Mouse (Mus musculus) gastrocnemius, postnatal 4 days (tissue): ENCODE measurements at regions not wholly inside any gene's neighbourhood (a gene's known extent, or its start where the extent isn't known, plus 50 kb on each side); places are given as distances from the start of the nearest gene placed in this dataset.

Experiments used
- DNase-seq, 2 experiments: peaks; one replicate each; pipeline ENCODE4 v3.0.0; 2021 to 2022; ENCODE audit warnings: low spot score in 2 of 2, mixed read lengths in 2 of 2

DNA sequence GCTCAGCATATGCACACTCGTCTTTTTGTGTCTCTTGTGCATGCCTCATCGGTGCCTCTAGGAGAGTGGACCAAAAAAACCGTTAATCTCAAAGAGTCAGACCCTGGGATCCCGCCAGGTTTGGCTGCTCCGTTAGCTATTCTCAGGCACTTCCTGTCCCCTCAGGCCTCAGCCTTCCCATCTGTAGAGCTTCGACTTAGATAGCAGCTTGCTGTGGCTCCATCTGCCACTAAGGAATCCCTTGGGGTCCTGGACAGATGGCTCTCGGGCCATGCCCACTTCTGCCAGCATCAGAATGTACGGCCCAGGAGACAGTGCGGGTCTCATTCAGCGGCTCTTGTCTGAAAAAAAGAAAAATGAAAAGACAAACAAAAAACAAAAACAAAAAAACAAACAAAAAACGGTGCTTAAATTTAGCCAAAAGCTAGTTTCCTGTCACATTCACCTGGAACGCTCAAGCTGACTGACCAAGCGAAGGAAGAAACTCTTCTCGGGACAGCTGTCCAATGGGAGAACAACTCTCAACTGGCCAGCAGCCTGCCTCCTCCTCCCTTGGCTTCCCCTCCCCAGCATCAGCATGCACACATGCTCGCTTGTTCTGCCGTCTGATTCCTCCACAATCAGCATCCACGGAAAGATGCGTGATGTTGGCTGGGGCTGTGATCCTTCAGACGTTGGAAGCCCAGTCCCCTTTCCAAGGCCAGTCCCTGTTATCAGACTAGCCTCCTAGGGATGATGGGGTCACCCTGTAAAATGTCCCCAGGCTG lies 343.6 kb upstream of the Fam19a5 start:
- DNase-seq = peak in 1 of 2 experiments; percentile 26

DNA sequence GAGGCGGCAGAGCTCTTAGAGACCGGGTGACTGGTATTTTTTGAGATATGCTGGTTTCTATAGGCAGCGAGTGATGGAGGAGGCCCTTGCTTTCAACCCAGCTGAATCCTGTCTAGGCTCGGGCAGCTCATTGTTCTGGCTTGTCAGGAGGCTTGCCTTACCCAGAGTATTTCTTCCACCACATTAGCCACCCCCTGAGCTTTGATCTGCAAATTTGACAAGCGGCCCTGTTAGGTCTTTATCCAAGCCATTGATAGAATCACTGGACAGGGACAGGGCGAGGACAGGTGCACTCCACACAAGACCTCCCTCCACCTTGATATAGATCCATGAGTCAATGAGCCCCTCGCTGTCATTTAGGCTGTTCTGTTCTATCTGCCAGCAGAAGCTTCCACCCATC lies 343.0 kb upstream of the Fam19a5 start:
- DNase-seq = no peak

DNA sequence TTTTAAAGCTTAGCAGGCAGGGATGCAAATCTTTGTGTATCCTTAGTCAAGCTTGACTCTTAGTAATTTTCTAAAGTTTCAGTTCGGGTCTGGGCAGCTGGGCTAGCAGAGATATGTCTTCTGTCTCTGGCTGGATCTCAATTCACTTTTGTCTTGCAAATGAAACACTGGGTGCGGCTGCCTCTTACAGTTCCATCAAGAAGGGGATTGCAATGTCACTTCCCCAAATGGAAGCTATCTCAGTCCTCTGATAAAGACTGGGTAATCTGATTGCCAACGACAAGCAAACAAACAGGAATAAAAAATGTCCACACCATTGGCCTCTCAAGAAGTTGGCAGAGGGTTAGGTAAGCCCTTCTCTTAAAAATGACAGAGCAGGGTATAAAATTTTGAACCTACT lies 314.1 kb upstream of the Fam19a5 start:
- DNase-seq = no peak

DNA sequence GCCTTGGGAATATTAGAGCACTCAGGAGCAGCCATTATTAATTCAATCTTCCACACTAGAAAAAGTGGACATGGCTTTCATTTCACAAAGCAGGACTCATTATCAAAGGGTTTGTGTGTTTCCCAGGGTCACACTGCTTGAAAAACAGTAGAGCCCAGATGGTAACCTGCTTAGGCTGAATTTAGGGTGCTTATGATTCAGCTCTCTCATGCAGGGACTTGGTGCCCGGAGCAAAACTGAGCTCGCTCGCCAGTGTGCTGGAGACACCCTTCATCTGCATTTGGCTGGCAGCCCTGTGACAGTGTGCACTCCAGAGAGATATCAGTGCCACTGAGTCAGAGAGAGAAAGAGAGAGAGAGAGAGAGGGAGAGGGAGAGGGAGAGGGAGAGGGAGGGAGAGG lies 308.0 kb upstream of the Fam19a5 start:
- no peak for DNase-seq

DNA sequence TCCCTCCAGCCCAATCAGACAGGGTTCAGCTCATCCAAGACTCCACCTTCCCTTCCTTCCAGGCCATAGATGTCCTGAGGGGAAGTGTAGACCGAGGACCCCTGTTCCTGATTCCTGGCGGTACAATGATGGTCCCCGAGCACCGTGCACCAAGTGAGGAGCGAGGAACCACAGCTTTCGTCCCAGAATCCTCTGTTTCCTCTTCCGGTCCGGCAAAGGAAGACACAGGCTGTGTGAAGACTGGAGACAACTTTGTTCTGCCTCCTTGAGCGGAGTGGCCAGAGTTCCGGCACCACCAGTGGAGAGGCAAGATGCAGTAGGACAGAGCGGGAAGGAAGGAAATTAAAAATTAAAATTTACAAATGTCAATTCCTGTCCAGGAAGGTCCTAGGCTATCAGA lies 305.0 kb upstream of the Fam19a5 start:
- DNase-seq = no peak

DNA sequence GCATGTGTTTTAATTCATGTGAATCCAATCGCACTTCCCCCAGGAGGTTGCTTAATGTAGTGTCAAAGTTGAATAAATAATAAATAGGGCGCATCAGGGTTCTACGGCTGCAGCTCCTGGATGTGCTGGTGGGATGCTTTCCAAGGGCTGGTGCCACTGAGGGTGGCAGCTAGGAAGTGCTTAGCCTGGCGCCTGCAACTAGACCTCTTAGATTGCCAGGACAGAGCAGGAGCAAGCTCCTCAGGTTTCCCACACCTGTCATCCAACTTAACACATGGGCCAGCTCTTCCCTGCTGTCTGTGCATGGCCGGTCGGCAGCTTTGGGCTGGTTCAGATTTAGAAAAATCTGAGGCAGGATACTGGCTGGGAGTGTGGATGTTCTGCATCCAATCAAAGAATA lies 282.6 kb upstream of the Fam19a5 start:
- no peak for DNase-seq

DNA sequence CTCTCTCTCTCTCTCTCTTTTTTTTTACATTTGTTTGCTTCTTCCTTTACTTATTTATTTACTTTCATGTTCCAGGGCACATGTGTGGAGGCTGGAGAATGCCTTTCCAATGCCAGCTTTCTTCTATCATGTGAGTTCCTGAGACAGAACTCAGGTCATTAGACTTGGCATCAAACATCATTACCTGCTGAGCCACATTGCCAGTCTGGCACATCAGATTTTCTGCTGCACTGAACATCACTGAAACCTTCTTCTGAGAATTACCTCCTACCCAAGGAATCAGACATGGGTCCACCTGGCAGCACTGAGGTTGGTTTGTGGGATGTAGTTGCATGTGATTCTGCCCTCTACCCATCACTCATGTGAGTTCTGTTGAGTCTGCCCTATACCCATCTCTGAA lies 279.2 kb upstream of the Fam19a5 start:
- no peak for DNase-seq

DNA sequence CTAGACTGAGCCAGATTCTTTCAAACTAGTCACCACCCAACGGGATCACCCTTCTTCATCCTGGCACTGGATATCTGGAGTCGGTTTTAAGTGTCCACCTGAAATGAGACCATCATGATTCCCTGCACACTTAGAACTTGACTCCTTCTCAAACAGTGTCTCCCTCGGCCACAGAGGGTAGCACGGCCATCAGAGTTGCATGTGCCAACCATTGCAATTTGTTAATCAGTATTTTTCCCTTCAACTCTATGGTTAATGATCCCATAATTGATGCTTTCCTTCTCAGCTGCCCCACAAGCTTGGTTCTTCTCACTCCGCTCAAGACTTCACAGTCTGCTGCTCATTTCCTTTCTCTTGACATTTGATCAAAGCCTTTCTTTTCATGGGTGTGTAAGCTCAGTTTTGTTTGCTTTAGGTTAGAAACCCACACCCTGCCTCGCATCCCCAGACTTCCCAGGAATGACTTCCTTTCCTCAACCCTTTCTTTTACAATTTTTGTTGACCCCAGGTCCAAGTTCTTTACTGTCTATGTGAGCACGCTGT lies 253.0 kb upstream of the Fam19a5 start:
- DNase-seq = no peak

DNA sequence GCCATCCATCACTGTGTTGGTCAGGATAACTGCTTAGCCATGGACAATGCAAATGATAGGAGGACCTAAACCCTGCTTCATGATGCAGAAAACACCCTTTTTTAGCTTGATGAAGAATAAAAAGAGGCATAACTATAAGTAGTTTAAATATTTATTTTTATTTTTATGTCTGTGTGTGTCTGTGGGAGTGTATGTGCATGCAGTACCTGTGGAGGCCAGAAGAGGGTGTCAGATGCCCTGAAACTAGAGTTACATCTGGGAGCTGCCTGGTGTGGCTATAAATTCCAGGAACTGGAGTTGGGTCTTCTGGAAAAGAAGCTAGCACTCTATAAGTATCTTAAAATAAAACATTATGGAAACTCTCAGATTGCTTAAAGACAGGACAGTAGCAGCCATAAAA lies 224.2 kb upstream of the Fam19a5 start:
- no peak for DNase-seq

DNA sequence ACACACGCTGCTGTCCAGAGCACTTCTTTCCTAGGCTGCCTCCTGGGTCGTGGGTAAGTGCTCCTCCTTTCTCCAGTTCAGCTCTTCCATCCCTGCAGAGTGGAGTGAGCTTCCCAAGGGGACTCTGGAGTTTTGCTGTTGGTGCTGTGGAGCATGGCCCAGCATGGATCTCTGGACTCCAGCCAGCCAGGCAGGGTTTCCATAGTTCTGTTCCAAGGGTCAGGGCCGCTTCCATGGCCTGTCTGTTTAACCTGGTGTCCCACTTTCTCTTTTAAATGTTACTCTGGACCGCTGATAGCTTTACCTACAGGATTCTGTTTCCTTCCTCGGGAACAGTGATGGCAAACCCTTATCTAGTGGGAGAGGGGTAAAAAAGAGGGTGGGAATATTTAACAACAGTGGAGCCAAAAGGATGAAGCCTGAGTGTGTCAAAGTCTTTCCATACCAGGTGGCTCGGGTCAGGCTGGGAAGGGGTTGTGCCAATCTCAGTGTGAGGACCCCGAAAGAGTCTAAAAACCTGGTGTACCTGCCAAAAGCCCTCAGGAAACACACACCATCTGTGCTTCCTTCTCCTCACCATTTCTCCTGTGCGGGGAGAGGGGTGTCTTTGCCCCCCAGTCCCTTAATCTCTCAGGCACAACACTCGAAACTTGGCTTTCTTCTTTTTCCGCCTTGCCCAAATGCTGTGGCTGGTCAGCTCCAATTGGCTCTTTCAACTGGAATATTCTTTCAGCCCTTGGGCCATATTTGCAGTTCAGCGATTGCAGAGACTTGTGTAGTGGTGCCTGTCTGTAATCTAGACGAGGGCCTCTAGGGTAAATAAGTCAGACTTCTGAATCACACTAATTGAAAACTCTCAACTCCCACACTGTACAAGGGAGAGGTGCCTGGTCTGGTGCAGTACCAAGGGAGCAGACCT lies 222.8 kb upstream of the Fam19a5 start:
- DNase-seq = no peak

DNA sequence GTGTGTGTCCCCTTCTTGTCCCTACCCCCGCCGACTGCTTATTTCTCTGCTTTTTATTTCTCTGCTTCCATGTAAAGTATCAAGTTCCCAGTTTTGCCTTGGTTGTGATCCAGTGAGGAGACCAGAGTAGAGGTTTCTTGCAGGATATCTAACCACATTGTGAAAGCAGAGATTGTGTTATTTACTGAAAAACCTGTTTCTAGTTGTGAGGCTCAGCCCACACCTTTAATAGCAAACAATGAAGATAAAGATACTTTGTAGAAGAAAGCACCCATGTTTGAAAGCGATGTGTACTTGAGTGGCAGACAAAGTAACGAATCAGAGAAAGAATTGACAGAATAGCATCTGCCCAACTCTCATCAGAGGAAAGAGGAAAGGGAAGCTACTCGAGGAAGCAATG lies 218.7 kb upstream of the Fam19a5 start:
- no peak for DNase-seq

DNA sequence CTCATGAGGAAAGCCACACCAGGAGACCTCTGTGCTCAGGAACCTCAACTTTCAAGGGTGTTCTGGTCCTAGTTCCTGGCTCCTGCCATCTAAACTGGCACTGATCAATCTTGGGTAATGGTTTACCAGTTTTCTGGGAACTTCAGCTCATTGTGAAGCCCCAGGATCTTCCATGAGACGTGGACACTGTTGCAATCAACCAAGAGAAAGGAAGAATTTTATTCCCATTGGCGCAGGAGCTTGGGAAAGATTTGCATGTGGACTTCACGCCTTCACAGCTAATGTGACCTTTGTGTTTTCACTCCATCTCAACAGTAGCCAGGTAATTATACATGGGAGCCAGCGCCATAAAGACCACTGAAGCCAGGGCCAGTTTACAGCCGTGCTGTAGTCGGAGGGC lies 217.8 kb upstream of the Fam19a5 start:
- no peak for DNase-seq

DNA sequence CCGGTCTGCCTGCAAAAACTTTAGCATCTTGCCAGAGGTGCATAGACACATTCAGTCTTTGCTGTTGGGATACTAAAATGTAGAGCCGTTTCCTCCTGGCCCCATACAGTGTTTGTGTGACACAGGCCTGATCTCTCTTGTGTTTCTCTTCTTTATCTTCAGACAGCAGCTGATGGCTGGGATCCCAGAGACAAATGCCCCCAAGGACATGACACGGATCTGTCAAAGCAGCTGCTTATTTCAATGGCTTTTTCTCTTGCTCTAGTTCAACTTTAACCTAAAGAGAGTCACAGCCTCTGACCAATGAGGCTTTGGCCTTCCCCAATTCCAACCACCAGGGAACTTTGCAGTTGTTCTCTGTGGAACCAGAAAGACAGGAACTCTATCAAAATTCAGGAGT lies 211.7 kb upstream of the Fam19a5 start:
- DNase-seq = no peak

DNA sequence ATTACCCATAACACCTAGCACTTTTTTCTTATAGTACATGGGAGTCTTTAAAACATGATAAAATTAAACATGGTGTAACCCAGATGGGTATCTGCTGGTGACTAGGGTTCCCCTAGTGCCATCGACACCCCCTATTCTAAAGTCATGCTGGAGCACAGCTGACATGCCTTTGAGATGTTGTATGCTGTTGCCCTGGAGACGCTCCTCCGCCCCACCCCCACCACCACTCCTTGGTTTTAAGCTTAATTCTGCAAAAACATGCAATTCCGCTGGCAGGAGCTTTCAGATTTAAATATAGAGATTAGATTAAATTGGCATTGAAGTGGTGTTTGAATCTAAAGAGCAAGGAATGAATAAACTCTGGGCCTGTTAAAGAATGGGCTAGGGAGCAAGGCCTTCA lies 210.6 kb upstream of the Fam19a5 start:
- no peak for DNase-seq

DNA sequence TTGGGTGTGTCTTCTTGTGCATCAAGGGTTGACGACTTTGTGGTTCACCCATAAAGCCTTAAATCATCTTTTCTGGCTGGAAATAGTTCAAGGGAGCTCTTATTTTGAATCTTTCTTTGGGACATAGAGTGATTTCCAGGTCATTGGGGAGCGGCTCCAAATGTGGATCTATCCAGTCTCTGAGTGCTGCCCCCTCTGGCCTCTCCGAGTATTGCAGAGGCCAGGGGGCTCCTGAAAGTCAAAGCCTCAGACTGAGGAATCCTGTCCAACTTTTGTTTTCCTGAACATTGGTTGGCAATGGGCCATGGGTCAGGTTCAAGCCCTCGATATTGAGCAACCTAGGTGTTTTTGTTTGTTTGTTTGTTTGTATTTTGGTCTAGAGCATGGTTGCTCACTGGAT lies 209.7 kb upstream of the Fam19a5 start:
- no peak for DNase-seq

DNA sequence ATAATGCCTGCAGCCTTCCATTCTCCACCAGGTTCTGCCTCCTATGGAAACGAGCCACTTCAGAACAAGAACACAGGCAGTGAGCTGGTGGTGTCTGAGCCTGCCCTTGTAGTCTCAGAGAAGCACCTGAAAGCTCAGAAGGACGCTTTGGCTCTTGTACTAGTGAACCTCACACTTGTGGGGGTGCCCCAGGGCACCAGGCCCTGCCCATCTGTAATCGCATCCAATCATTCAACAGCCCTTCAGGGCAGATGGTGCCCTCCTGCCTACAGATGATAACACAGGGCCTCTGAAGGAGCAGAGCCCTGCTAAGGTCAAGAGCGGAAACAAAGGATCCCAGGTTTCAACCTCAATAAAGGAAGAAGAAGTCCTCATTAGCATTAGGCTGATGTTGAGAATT lies 208.8 kb upstream of the Fam19a5 start:
- DNase-seq = no peak

DNA sequence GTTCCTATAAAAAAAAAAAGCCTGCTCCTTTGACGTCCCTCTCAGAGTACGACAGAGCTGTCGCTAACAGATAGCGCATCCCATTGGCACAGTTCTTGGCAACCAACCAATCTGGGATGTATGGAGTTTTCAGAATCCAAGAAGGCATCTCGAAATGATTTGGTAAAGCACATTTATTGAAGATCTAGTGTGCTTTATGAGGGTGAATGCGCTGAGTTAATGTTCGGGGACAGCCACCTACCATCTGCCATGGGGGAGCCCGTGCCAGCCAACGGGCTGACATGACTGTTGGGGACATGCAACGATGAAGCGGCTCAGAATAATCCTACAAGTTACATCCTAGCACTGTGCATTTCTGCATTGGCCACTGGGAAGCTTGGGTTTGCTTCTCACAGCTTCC lies 208.4 kb upstream of the Fam19a5 start:
- DNase-seq = no peak

DNA sequence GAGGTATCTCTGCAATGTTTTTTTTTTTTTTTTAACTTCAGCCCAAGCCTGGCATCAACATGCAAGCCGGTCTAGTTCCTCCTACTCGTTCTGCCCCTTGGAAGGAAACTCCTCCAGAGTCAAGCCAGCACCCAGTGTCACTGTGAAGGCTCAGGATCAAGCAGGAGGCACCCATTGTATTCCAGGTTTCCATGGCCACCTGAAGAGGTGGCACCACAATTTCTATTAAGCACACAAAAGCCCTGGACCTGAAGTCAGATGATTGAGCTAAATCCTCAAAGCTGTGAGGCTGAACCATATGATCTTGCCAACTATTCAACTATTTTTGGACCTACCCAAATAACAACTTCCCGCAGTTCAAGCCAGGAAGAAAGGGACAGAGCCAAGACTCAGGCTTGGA lies 204.2 kb upstream of the Fam19a5 start:
- DNase-seq = no peak

DNA sequence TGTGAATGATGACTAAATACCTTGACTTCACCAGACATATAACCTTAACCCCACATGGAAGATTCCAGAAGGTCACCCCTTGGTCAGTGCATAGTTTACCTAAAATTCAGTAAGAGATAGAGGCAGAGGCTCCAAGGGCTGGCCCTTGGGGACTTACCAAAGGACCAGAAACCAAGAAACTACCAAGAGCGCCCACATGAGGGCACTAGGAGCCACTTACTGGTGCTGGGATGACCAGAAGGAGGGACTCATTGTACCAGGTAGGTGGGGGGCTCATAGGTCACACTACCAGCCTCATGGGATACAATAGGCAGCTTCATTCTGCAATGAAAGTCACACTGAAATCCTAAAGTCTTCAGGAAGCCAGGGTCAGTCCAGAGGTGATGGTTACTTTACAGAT lies 201.4 kb upstream of the Fam19a5 start:
- DNase-seq = no peak

DNA sequence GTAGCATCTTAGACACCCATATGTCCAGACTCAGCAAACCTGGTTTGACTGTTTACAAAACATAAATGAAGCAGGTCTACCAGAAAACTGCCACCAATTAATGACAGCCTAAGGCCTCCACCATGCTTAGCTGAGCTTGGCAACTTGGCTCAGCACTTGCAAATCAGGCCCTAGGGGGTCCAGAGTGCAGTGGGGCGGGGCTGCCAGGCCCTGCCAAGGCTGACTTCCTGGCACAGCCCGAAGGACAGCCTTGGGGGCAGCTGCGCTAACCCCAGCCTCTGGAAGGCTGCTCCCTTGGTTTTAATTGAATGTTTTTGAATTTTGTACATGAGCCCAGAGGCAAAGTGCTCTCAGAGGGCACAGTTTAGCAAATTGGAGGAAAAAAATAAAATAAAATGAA lies 198.3 kb upstream of the Fam19a5 start:
- DNase-seq = no peak

DNA sequence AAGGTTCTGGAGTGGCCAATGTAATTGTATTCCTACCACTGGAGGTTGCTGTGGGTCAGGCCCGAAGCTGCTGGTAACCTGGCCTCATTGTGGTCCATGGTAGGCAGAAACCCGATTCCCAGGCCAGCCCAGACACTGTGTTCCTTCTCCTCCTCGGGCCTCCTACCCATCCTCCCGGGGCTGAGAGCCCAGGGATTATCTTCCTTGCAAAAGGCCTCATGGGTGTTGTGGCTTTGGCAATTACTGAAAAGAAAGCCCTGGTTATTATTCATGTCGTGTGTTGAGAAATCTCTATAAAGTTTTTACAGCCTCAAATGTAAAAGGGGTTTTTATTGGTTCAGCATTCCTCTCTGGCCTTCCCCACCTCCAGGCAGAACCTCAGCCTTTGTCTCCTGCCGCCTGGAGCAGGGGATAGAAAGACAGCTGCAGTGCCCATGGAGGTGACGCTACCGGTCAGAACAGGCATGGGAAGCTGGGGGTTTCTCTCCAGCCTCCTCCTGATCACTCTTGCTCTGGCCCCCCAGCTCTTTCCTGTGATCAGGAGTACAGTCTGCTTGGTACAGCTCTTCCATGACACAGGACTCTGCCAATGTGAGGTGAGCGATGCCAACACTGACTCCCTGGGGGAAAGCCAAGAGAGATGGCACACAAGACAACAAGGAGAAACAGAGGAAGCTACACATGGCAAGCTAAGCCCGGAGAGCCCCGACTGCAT lies 194.4 kb upstream of the Fam19a5 start:
- DNase-seq = no peak

DNA sequence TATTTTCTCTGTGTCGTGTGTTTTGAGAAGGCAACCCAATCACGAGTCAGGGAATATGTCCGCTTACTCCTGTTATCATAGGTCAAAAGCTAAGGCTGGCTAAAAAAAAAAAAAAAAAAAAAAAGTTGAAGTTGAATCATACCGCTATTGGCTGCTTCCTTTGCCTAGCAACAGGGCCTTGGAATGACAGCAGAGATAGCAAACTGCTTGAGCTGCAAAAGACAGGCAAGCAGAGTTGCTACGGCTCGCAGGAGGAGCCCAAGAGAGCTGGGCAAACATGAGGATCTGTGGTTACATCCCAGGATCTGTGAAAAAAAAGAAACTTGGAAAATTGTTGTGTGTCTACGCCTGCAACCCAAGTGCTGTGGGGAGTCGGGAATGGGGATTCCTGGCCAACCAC lies 191.3 kb upstream of the Fam19a5 start:
- DNase-seq = no peak
